In the genomic region with DNA sequence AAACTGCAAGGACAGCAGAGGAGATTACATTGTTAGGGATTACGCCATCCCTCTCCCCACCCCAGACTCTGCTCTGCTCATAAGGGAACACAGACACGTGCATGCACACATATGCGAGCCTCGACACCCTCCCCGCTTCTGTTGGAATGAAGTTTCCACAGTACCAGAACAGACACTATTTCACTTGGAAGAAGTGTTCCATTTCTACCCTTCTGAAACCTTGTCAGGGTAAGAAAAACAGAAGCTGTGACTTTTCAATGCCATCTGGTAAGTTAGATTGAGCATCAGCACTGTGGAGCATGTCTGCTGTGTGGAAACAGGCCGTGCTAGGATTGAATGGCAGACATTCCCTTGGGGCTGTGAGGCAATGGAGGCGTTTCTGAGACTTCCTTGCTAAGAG, we compare ENCODE assay signal across 14 mouse cellular contexts.
DNase-seq lines count a peak whose midpoint lies in the region; ATAC-seq lines count a peak whose summit lies in the region.
"Had no signal": no experiment of that assay in that cellular context is flagged by ENCODE, and none has a peak within 500 bp of the region (broad histone marks: within the 10 kb centered on the region; RNA-seq: fewer than 3 reads in every experiment).

No protein-coding gene starts in this region.

- 78% methylated on average over 7 of the region's 7 CpGs for WGBS in forebrain, embryonic 14.5 days
- WGBS in forebrain, embryonic 12.5 days = 88% methylated on average over 7 of the region's 7 CpGs
- 76% methylated on average over 7 of the region's 7 CpGs for WGBS in hindbrain, embryonic 13.5 days

- no peaks in the 10 kb centered on the region for H3K36me3 ChIP-seq in forebrain, embryonic 14.5 days (ENCODE audit: control insufficient read depth, insufficient read depth, low read length)
- no peaks in the 10 kb centered on the region for H3K36me3 ChIP-seq in forebrain, embryonic 12.5 days (replicated peaks)
- no peaks in the 10 kb centered on the region for H3K36me3 ChIP-seq in hindbrain, embryonic 13.5 days

- peak; percentile 82; the same call in 1 of the 2 replicates for ATAC-seq in forebrain, embryonic 14.5 days
- ATAC-seq in forebrain, embryonic 12.5 days (ENCODE audit: low FRiP score) = no peak
- ATAC-seq in hindbrain, embryonic 13.5 days (ENCODE audit: low FRiP score) = no peak
- ATAC-seq: intestine, postnatal 0 days; liver, postnatal 0 days had no signal

- H3K4me3 ChIP-seq in forebrain, embryonic 14.5 days (ENCODE audit: low read depth, low read length) = no peak overlapping the region
- no peak overlapping the region for H3K4me3 ChIP-seq in forebrain, embryonic 12.5 days (replicated peaks)
- H3K4me3 ChIP-seq in hindbrain, embryonic 13.5 days = no peak overlapping the region

- peak; percentile 77 for DNase-seq in forebrain, embryonic 14.5 days (ENCODE audit: low spot score)
- DNase-seq in frontal cortex, postnatal 10 days (ENCODE audit: low spot score in 2 of 2) = peak; percentile 22 to 59
- peak; percentile 43 to 51 for DNase-seq in layer of hippocampus, postnatal 36 days
- DNase-seq in right cerebral cortex, postnatal 25 days = peak; percentile 34
- no peak for DNase-seq in c-Kit-positive CD71-positive TER-119-positive erythroid progenitor cells, embryonic 14.5 days (ENCODE audit: low spot score)
- no peak for DNase-seq in gastrocnemius, adult 8-10 months (ENCODE audit: low spot score in 2 of 2)
- DNase-seq: cerebellum, adult 2 months; gastrocnemius, postnatal 10 days; kidney, postnatal 36 days; liver, postnatal 0 days had no signal

- no peaks in the 10 kb centered on the region for H3K27me3 ChIP-seq in forebrain, embryonic 14.5 days (replicated peaks; ENCODE audit: control insufficient read depth, insufficient read depth, low read length)
- H3K27me3 ChIP-seq in forebrain, embryonic 12.5 days = no peaks in the 10 kb centered on the region
- H3K27me3 ChIP-seq in hindbrain, embryonic 13.5 days = no peaks in the 10 kb centered on the region

- H3K27ac ChIP-seq in forebrain, embryonic 14.5 days (ENCODE audit: low read depth, low read length) = peak overlapping the region; percentile 65; the same call in 1 of the 2 replicates
- no peak overlapping the region for H3K27ac ChIP-seq in forebrain, embryonic 12.5 days
- no peak overlapping the region for H3K27ac ChIP-seq in hindbrain, embryonic 13.5 days
- H3K27ac ChIP-seq: macrophage had no signal

- H3K9ac ChIP-seq in forebrain, embryonic 14.5 days (ENCODE audit: low read length) = no peak overlapping the region
- no peak overlapping the region for H3K9ac ChIP-seq in forebrain, embryonic 12.5 days
- H3K9ac ChIP-seq in hindbrain, embryonic 13.5 days = no peak overlapping the region
- H3K9ac ChIP-seq: liver, postnatal 0 days had no signal

- no peaks in the 10 kb centered on the region for H3K4me1 ChIP-seq in forebrain, embryonic 14.5 days (ENCODE audit: control insufficient read depth, insufficient read depth, low read length)
- peaks cover 16% of the 10 kb centered on the region; the same call in 1 of the 2 replicates for H3K4me1 ChIP-seq in forebrain, embryonic 12.5 days
- peaks cover 2% of the 10 kb centered on the region; the same call in 1 of the 2 replicates for H3K4me1 ChIP-seq in hindbrain, embryonic 13.5 days (replicated peaks)

- H3K9me3 ChIP-seq in forebrain, embryonic 14.5 days (replicated peaks; ENCODE audit: control insufficient read depth, low read length) = no peaks in the 10 kb centered on the region
- no peaks in the 10 kb centered on the region for H3K9me3 ChIP-seq in forebrain, embryonic 12.5 days
- no peaks in the 10 kb centered on the region for H3K9me3 ChIP-seq in hindbrain, embryonic 13.5 days

- H3K4me2 ChIP-seq in forebrain, embryonic 14.5 days (ENCODE audit: low read length) = no peak overlapping the region
- no peak overlapping the region for H3K4me2 ChIP-seq in forebrain, embryonic 12.5 days
- no peak overlapping the region for H3K4me2 ChIP-seq in hindbrain, embryonic 13.5 days

Comparison
In these comparisons a context has a peak if more than half of its experiments do, and no peak if none do; other contexts are left out.
1. DNase-seq: peak in forebrain, embryonic 14.5 days (single experiment), frontal cortex, postnatal 10 days (2 of 2), layer of hippocampus, postnatal 36 days (2 of 2) and right cerebral cortex, postnatal 25 days (single experiment); none in c-Kit-positive CD71-positive TER-119-positive erythroid progenitor cells, embryonic 14.5 days (single experiment) and gastrocnemius, adult 8-10 months (0 of 2).